Mouse (Mus musculus) cerebellum, postnatal 36 days (tissue): ENCODE results near the gene Bbc3.
"Not testable (repeated sequence)": the region's sequence is repeated elsewhere in the genome, so short reads cannot be mapped to it uniquely, and the experiment has no call there.

Experiments
- DNase-seq, 2 experiments: peaks; one replicate each; pipeline ENCODE4 v3.0.0; 2021 to 2022; ENCODE audit warnings: mixed read lengths in 2 of 2

Bbc3 gene

GRCm38 (mm10) chr7:16308093-16308492 lies at the start of gene Bbc3:
Gene Bbc3 (plus strand): TSS chr7:16308393.
- not testable (repeated sequence) for DNase-seq

- DNase-seq, result no peak
Observed at GRCm38 (mm10) chr7:16259110-16259590, 49.0 kb upstream of the Bbc3 start, which contains the start of gene C5ar1. Gene C5ar1 (minus strand): TSS chr7:16259540.

- no peak for DNase-seq
Observed at GRCm38 (mm10) chr7:16261097-16261496, 47.1 kb upstream of the Bbc3 start.

- peak; percentile 85 to 88 for DNase-seq
Observed at GRCm38 (mm10) chr7:16263015-16263787, 45.0 kb upstream of the Bbc3 start.

- no peak for DNase-seq
Observed at GRCm38 (mm10) chr7:16263843-16264242, 44.4 kb upstream of the Bbc3 start.

GRCm38 (mm10) chr7:16265856-16266255 lies 42.3 kb upstream of the Bbc3 start:
- DNase-seq, result no peak

- not testable (repeated sequence) for DNase-seq
Observed at GRCm38 (mm10) chr7:16266593-16266992, 41.6 kb upstream of the Bbc3 start.

- DNase-seq, result no peak
Observed at GRCm38 (mm10) chr7:16271139-16271538, 37.1 kb upstream of the Bbc3 start.

- DNase-seq, result peak; percentile 79 to 80
Observed at GRCm38 (mm10) chr7:16272681-16273080, 35.5 kb upstream of the Bbc3 start.

GRCm38 (mm10) chr7:16273081-16273765 lies 35.0 kb upstream of the Bbc3 start, which contains the start of gene Inafm1:
Gene Inafm1 (minus strand): TSS chr7:16273617.
- DNase-seq, result peak; percentile 78 to 80

- peak; percentile 72 to 73 for DNase-seq
Observed at GRCm38 (mm10) chr7:16273766-16274140, 34.4 kb upstream of the Bbc3 start.

GRCm38 (mm10) chr7:16274922-16275890 lies 33.0 kb upstream of the Bbc3 start:
- no peak for DNase-seq

GRCm38 (mm10) chr7:16280721-16281120 lies 27.5 kb upstream of the Bbc3 start:
- no peak for DNase-seq

GRCm38 (mm10) chr7:16282334-16282733 lies 25.9 kb upstream of the Bbc3 start:
- no peak for DNase-seq

GRCm38 (mm10) chr7:16284001-16284400 lies 24.2 kb upstream of the Bbc3 start:
- no peak for DNase-seq

GRCm38 (mm10) chr7:16284904-16285303 lies 23.3 kb upstream of the Bbc3 start:
- no peak for DNase-seq

GRCm38 (mm10) chr7:16285450-16286025 lies 22.7 kb upstream of the Bbc3 start:
- peak in 1 of 2 experiments; percentile 33 for DNase-seq

GRCm38 (mm10) chr7:16286026-16286961 lies 21.9 kb upstream of the Bbc3 start, which contains the start of gene Ccdc9:
Gene Ccdc9 (minus strand): TSS chr7:16286795.
- DNase-seq, result peak; percentile 95 to 97

- no peak for DNase-seq
Observed at GRCm38 (mm10) chr7:16287016-16287415, 21.2 kb upstream of the Bbc3 start.

- DNase-seq, result no peak
Observed at GRCm38 (mm10) chr7:16287791-16288190, 20.4 kb upstream of the Bbc3 start.

GRCm38 (mm10) chr7:16294346-16294745 lies 13.8 kb upstream of the Bbc3 start:
- peak; percentile 42 to 46 for DNase-seq
